Mouse (Mus musculus) liver, embryonic 14.5 days (tissue): ENCODE results near the gene Ccar1.

Experiments used
- CTCF ChIP-seq: IDR thresholded peaks from 2 replicates; pipeline ENCODE4 v1.5.1; 2016; ENCODE audit warnings: antibody characterized with exemption, low read depth, control low read depth
- EP300 ChIP-seq: IDR thresholded peaks from 2 replicates; pipeline ENCODE4 v1.6.1; 2016; ENCODE audit warnings: antibody characterized with exemption, low read depth

DNA sequence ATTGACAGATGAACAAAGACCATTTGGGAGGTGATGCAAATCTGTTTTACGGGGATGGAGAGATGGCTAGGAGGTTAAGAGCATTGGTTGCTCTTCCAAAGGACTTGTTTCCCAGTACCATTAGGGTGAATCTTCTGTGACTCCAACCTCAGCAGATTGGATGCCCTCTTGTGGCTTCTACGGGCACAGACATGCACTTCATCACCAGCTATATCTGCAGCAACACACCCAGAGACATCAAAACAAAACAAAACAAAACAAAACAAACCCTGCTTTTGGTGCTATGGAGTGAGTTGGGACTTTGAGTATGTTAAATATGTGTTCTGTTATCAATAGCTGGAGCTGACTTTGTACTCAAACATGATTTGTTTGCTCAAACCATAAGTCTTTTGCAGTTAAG, 12.0 kb upstream of the Ccar1 start:
- TF ChIP-seq CTCF (peak; percentile 48), EP300 (no peak)
